Mouse (Mus musculus) hindbrain, embryonic 15.5 days (tissue): ENCODE data around the gene BC028528. TPM values are rescaled to one million over a fixed set of nuclear protein-coding genes. Genes with fewer than 3 reads are reported as not detected.

Experiments
- ATAC-seq: fragments of 200-750 bp; cut with Nextera tagmentation; 2 replicates; pipeline ENCODE4 v1.8.0; 2017; ENCODE audit warnings: low read depth, moderate number of reproducible peaks, moderate TSS enrichment; ENCODE audit not compliant: low FRiP score
- H3K27ac ChIP-seq: fragments of 300-500 bp; sonication (generic); replicated peaks from 2 replicates; pipeline ENCODE4 v1.5.1; 2015; ENCODE audit warnings: mild to moderate bottlenecking, inconsistent platforms
- H3K27me3 ChIP-seq: fragments of 300-500 bp; sonication (generic); 2 replicates; pipeline ENCODE4 v1.6.1; 2015; ENCODE audit warnings: control low read depth, inconsistent platforms
- H3K36me3 ChIP-seq: fragments of 300-500 bp; sonication (generic); 2 replicates; pipeline ENCODE4 v1.6.1; 2015; ENCODE audit warnings: control low read depth, inconsistent platforms
- H3K4me1 ChIP-seq: fragments of 300-500 bp; sonication (generic); replicated peaks from 2 replicates; pipeline ENCODE4 v1.6.1; 2015; ENCODE audit warnings: control low read depth, inconsistent platforms
- H3K4me2 ChIP-seq: fragments of 300-500 bp; sonication (generic); 2 replicates; pipeline ENCODE4 v1.6.1; 2015; ENCODE audit warnings: moderate library complexity, mild to moderate bottlenecking, inconsistent platforms
- H3K4me3 ChIP-seq: fragments of 300-500 bp; sonication (generic); 2 replicates; pipeline ENCODE4 v1.5.1; 2015; ENCODE audit warnings: mild to moderate bottlenecking, inconsistent platforms
- H3K9ac ChIP-seq: fragments of 300-500 bp; sonication (generic); 2 replicates; pipeline ENCODE4 v1.6.1; 2015; ENCODE audit warnings: inconsistent platforms
- H3K9me3 ChIP-seq: fragments of 300-500 bp; sonication (generic); 2 replicates; pipeline ENCODE4 v1.6.1; 2016; ENCODE audit warnings: control low read depth, inconsistent platforms
- WGBS: fragments of 180-500 bp; shearing (Covaris S2); methylation state at CpG from one replicate; pipeline ENCODE4 v1.1.7; 2015; 5-methylcytosine and 5-hydroxymethylcytosine counted together
- polyA plus RNA-seq: library from polyadenylated mRNA; unstranded; fragments of >200 nt; fragmentation: Nextera tagmentation; extraction: Ambion mirVana; gene quantifications from 2 replicates; pipeline ENCODE4 v1.2.1, GENCODE M21; 2015

The BC028528 gene
- polyA plus RNA-seq, 1 experiment from 2014 or later = 19.8 TPM

GRCm38 (mm10) chr3:95839250-95839649, 52.6 kb downstream of the BC028528 start:
- H3K4me1 ChIP-seq = no peaks in the 10 kb centered on the region
- H3K27ac ChIP-seq = no peak overlapping the region
- H3K9me3 ChIP-seq = no peaks in the 10 kb centered on the region
- 97% methylated on average over 2 of the region's 2 CpGs for WGBS
- no peak overlapping the region for H3K9ac ChIP-seq
- H3K4me2 ChIP-seq = no peak overlapping the region
- peaks cover 78% of the 10 kb centered on the region for H3K36me3 ChIP-seq
- no peak overlapping the region for H3K4me3 ChIP-seq
- ATAC-seq = no peak
- H3K27me3 ChIP-seq = no peaks in the 10 kb centered on the region

Other genes with a start within 250 kb of the BC028528 start
- gene Mcl1, start 233.2 kb downstream of the BC028528 start, polyA plus RNA-seq = 46.3 and 47.4 TPM in 2 replicates
- 1.2 TPM in 2 replicates for gene Adamtsl4, start 204.1 kb downstream of the BC028528 start, polyA plus RNA-seq
- gene Ecm1, start 152.4 kb downstream of the BC028528 start, polyA plus RNA-seq = 12.6 and 16.4 TPM in 2 replicates
- gene Tars2, start 131.8 kb downstream of the BC028528 start, polyA plus RNA-seq = 47.9 and 48.2 TPM in 2 replicates
- 21.7 and 22.5 TPM in 2 replicates for gene Rprd2, start 73.1 kb downstream of the BC028528 start, polyA plus RNA-seq
- gene Prpf3, start 36.1 kb downstream of the BC028528 start, polyA plus RNA-seq = 32.5 and 34.6 TPM in 2 replicates
- 277 and 287 TPM in 2 replicates for gene Mrps21, start 20.5 kb downstream of the BC028528 start, polyA plus RNA-seq
- gene Ciart, start 9.8 kb downstream of the BC028528 start, polyA plus RNA-seq = 4.9 and 5.2 TPM in 2 replicates
- 34.9 and 36.4 TPM in 2 replicates for gene Aph1a, start 2.0 kb upstream of the BC028528 start, polyA plus RNA-seq
- gene Car14, start 12.7 kb upstream of the BC028528 start, polyA plus RNA-seq = 13.1 and 14.7 TPM in 2 replicates
- gene Anp32e, start 37.2 kb upstream of the BC028528 start, polyA plus RNA-seq = 117 and 118 TPM in 2 replicates
- gene Plekho1, start 104.0 kb upstream of the BC028528 start, polyA plus RNA-seq = 47.8 and 49.5 TPM in 2 replicates
- 56.1 and 63.2 TPM in 2 replicates for gene Vps45, start 166.5 kb upstream of the BC028528 start, polyA plus RNA-seq
- gene Otud7b, start 212.5 kb upstream of the BC028528 start, polyA plus RNA-seq = 8.6 and 9.6 TPM in 2 replicates